Mouse (Mus musculus) spleen, adult 2 months (tissue): ENCODE measurements at regions not wholly inside any gene's neighbourhood (a gene's known extent, or its start where the extent isn't known, plus 50 kb on each side); places are given as distances from the start of the nearest gene placed in this dataset.
"Not testable (repeated sequence)": the region's sequence is repeated elsewhere in the genome, so short reads cannot be mapped to it uniquely, and the experiment has no call there.

ENCODE experiments used
- CTCF ChIP-seq: fragments of 200-500 bp; IDR thresholded peaks from 2 replicates; pipeline ENCODE4 v1.5.1; 2011; ENCODE audit warnings: mild to moderate bottlenecking, inconsistent platforms; ENCODE audit not compliant: insufficient read depth, insufficient read length, insufficient replicate concordance; ENCODE audit errors: extremely low read depth
- POLR2A ChIP-seq: fragments of 200-500 bp; IDR thresholded peaks from 2 replicates; pipeline ENCODE4 v1.6.1; 2011; ENCODE audit warnings: low read depth, low read length, inconsistent platforms

GRCm38 (mm10) chr6:3137823-3138222 is 261.5 kb downstream of the Samd9l start:
- TF ChIP-seq CTCF, POLR2A: not testable (repeated sequence)
